Mouse (Mus musculus): ENCODE data around the gene Mtnr1b.

GRCm38 (mm10) chr9:15870013-15870412, 4.3 kb downstream of the Mtnr1b start:
- TF ChIP-seq CTCF (conservative IDR thresholded peaks at IDR 0.05; ENCODE audit: low read length) (no peak), POU5F1 (IDR thresholded peaks at IDR 0.05; ENCODE audit: borderline replicate concordance, low read length) (no peak), NANOG (IDR thresholded peaks at IDR 0.05; ENCODE audit: borderline replicate concordance, low read length) (no peak)

Data from E14TG2a.4 (cell line).